In genomic region chr1:166429053-166429452, GRCm38 (mm10) we compare ENCODE assay signal across 8 mouse cellular contexts. TPM values are rescaled to one million over a fixed set of nuclear protein-coding genes. Genes with fewer than 3 reads are reported as not detected.
DNase-seq lines count a peak whose midpoint lies in the region; TF ChIP-seq lines count a peak whose summit lies in the region.

No protein-coding gene starts in this region.

- peak overlapping the region; percentile 18 for H3K4me2 ChIP-seq in myocyte (ENCODE audit: low read depth)

- no peaks in the 10 kb centered on the region for H3K36me3 ChIP-seq in myocyte (ENCODE audit: control insufficient read depth, insufficient read depth)

- no peak overlapping the region for H3ac ChIP-seq in myocyte (ENCODE audit: control insufficient read depth, insufficient read length)

- TF ChIP-seq POLR2A in myocyte (IDR thresholded peaks at IDR 0.05; ENCODE audit: insufficient read length, low read depth): no peak

- DNase-seq in cerebellum, postnatal 10 days: peak; percentile 41 to 70
- no peak for DNase-seq in cerebellum, postnatal 4 days (ENCODE audit: low spot score in 2 of 2)
- peak; percentile 17 for DNase-seq in lung, postnatal 25 days (ENCODE audit: low spot score)
- DNase-seq in lung, postnatal 10 days: no peak
- DNase-seq in induced T-regulatory cell, adult 2 months (ENCODE audit: low read depth): peak; percentile 50
- DNase-seq in thymus, postnatal 36 days: no peak
- no peak for DNase-seq in urinary bladder, postnatal 25 days (ENCODE audit: low spot score)

- no peaks in the 10 kb centered on the region for H3K27me3 ChIP-seq in myocyte (ENCODE audit: control insufficient read depth, insufficient read depth, insufficient read length)

- H3K79me2 ChIP-seq in myocyte (ENCODE audit: control insufficient read depth, insufficient read depth): no peaks in the 10 kb centered on the region

- no peak overlapping the region for H3K4me3 ChIP-seq in myocyte

TF ChIP-seq in myocyte, 11 proteins besides CTCF, POLR2A, EP300 and RAD21:
- TF ChIP-seq POLR2AphosphoS2 (IDR thresholded peaks at IDR 0.05; ENCODE audit: insufficient read length, low read depth): no peak
- no peak for TF ChIP-seq SRF (IDR thresholded peaks at IDR 0.05; ENCODE audit: control insufficient read depth, insufficient read length, low read depth)
- no peak for TF ChIP-seq CEBPB (IDR thresholded peaks at IDR 0.05; ENCODE audit: insufficient read depth, poor library complexity, severe bottlenecking)
- TF ChIP-seq USF1 (IDR thresholded peaks at IDR 0.05; ENCODE audit: low read depth): no peak
- no peak for TF ChIP-seq REST (IDR thresholded peaks at IDR 0.05; ENCODE audit: insufficient read depth, insufficient read length)
- no peak for TF ChIP-seq TCF3 (IDR thresholded peaks at IDR 0.05; ENCODE audit: insufficient read length, low read depth)
- no peak for TF ChIP-seq E2F4 (IDR thresholded peaks at IDR 0.05; ENCODE audit: insufficient read depth)
- no peak for TF ChIP-seq TCF12 (IDR thresholded peaks at IDR 0.05; ENCODE audit: insufficient read depth, poor library complexity, severe bottlenecking)
- no peak for TF ChIP-seq MYOD1 (IDR thresholded peaks at IDR 0.05; ENCODE audit: control insufficient read depth in 1 of 3, insufficient read length in 2 of 3, low read depth in 2 of 3)
- no peak for TF ChIP-seq MYOG (IDR thresholded peaks at IDR 0.05; ENCODE audit: control insufficient read depth in 1 of 3, insufficient read depth in 1 of 3, insufficient read length in 2 of 3, low read depth in 2 of 3)
- TF ChIP-seq MAX (IDR thresholded peaks at IDR 0.05; ENCODE audit: low read depth): no peak

RNA-seq across cellular contexts. Expression of gene Pogk, which starts 19.4 kb away (rescaled TPM):
- polyA plus RNA-seq in myocyte (2012; fragmentation: generic; extraction: Trizol): 6.2 TPM

RNA-seq across cellular contexts. Expression of gene Tada1, which starts 50.2 kb away (rescaled TPM):
- polyA plus RNA-seq in myocyte (2012; fragmentation: generic; extraction: Trizol): 11.7 TPM

Comparison
In these comparisons a context has a peak if more than half of its experiments do, and no peak if none do; other contexts are left out.
1. DNase-seq: peak in cerebellum, postnatal 10 days (2 of 2), lung, postnatal 25 days (single experiment) and induced T-regulatory cell, adult 2 months (single experiment); none in cerebellum, postnatal 4 days (0 of 2), lung, postnatal 10 days (single experiment), thymus, postnatal 36 days (0 of 2) and urinary bladder, postnatal 25 days (single experiment).